Mouse (Mus musculus) MEL (cell line): ENCODE measurements around the gene Ap3b2. TPM values are rescaled to one million over a fixed set of nuclear protein-coding genes. Genes with fewer than 3 reads are reported as not detected.

Experiments used
- DNase-seq: peaks from one replicate; pipeline ENCODE4 v3.0.0; 2011; ENCODE audit warnings: low read depth, low spot score
- H3K27ac ChIP-seq: 2 replicates; pipeline ENCODE4 v1.5.1; 2012; ENCODE audit warnings: low read depth, mild to moderate bottlenecking, control low read depth, low read length, moderate library complexity; ENCODE audit not compliant: control insufficient read depth
- H3K27me3 ChIP-seq, 2 experiments: fragments of 150-350 bp in 1 of 2; sonication (generic) in 1 of 2; 2 replicates each; pipeline ENCODE4 v1.6.1; 2012; ENCODE audit warnings: low read length in 2 of 2, mild to moderate bottlenecking in 2 of 2, improper control_type of control experiment in 1 of 2, moderate library complexity in 1 of 2; ENCODE audit not compliant: insufficient read depth in 2 of 2, control insufficient read depth in 1 of 2
- H3K36me3 ChIP-seq, 2 experiments: 2 replicates each; pipeline ENCODE4 v1.6.1; 2012 to 2014; ENCODE audit warnings: low read length in 2 of 2, improper control_type of control experiment in 1 of 2, inconsistent platforms in 1 of 2, mild to moderate bottlenecking in 1 of 2; ENCODE audit not compliant: insufficient read depth in 2 of 2, control insufficient read depth in 1 of 2
- H3K4me1 ChIP-seq, 2 experiments: fragments of 150-350 bp in 1 of 2; sonication (generic) in 1 of 2; 2 replicates each; pipeline ENCODE4 v1.6.1; 2012; ENCODE audit warnings: low read length in 2 of 2, improper control_type of control experiment in 1 of 2, mild to moderate bottlenecking in 1 of 2; ENCODE audit not compliant: insufficient read depth in 2 of 2, control insufficient read depth in 1 of 2
- H3K4me3 ChIP-seq, 2 experiments: fragments of 150-350 bp in 1 of 2; sonication (generic) in 1 of 2; 2 replicates each; pipeline ENCODE4 v1.5.1; 2012; ENCODE audit warnings: low read depth in 2 of 2, low read length in 2 of 2, mild to moderate bottlenecking in 2 of 2, moderate library complexity in 2 of 2, control low read depth in 1 of 2, improper control_type of control experiment in 1 of 2; ENCODE audit not compliant: control insufficient read depth in 1 of 2, insufficient read depth in 1 of 2
- H3K79me2 ChIP-seq: 2 replicates; pipeline ENCODE4 v1.6.1; 2012; ENCODE audit warnings: mild to moderate bottlenecking, low read length, moderate library complexity; ENCODE audit not compliant: control insufficient read depth, poor library complexity, insufficient read depth
- H3K9ac ChIP-seq: 2 replicates; pipeline ENCODE4 v1.6.1; 2012; ENCODE audit warnings: low read depth, mild to moderate bottlenecking, control low read depth, low read length, moderate library complexity; ENCODE audit not compliant: control insufficient read depth, poor library complexity, severe bottlenecking
- H3K9me3 ChIP-seq: fragments of 150-350 bp; sonication (generic); replicated peaks from 2 replicates; pipeline ENCODE4 v1.6.1; 2012; ENCODE audit warnings: mild to moderate bottlenecking, low read length, improper control_type of control experiment, moderate library complexity; ENCODE audit not compliant: insufficient read depth
- BHLHE40 ChIP-seq: IDR thresholded peaks from 2 replicates; pipeline ENCODE4 v1.6.1; 2012; ENCODE audit warnings: low read depth, mild to moderate bottlenecking, inconsistent platforms, low read length, improper control_type of control experiment, borderline replicate concordance
- CHD1 ChIP-seq: IDR thresholded peaks from 2 replicates; pipeline ENCODE4 v1.6.1; 2012; ENCODE audit warnings: low read depth, mild to moderate bottlenecking, inconsistent platforms, low read length, improper control_type of control experiment
- CHD2 ChIP-seq: IDR thresholded peaks from 2 replicates; pipeline ENCODE4 v1.6.1; 2011; ENCODE audit warnings: low read length, improper control_type of control experiment
- EP300 ChIP-seq, 2 experiments: IDR thresholded peaks; 2 replicates each; pipeline ENCODE4 v1.6.1; 2011; ENCODE audit warnings: improper control_type of control experiment in 2 of 2, low read length in 2 of 2, low read depth in 1 of 2, mild to moderate bottlenecking in 1 of 2
- GATA1 ChIP-seq: IDR thresholded peaks from 2 replicates; pipeline ENCODE4 v1.6.1; 2011; ENCODE audit warnings: low read depth, low read length, improper control_type of control experiment
- HCFC1 ChIP-seq: IDR thresholded peaks from 2 replicates; pipeline ENCODE4 v1.6.1; 2012; ENCODE audit warnings: low read depth, mild to moderate bottlenecking, inconsistent platforms, low read length, improper control_type of control experiment, moderate library complexity
- JUND ChIP-seq: IDR thresholded peaks from 2 replicates; pipeline ENCODE4 v1.6.1; 2011; ENCODE audit warnings: low read depth, mild to moderate bottlenecking, improper control_type of control experiment, low read length
- MEF2A ChIP-seq: IDR thresholded peaks from 2 replicates; pipeline ENCODE4 v1.6.1; 2014; ENCODE audit warnings: low read depth, mild to moderate bottlenecking, inconsistent platforms, low read length, improper control_type of control experiment; ENCODE audit not compliant: poor library complexity, insufficient replicate concordance, severe bottlenecking; ENCODE audit errors: extremely low read depth
- MXI1 ChIP-seq: IDR thresholded peaks from 2 replicates; pipeline ENCODE4 v1.6.1; 2011; ENCODE audit warnings: mild to moderate bottlenecking, low read depth, low read length, improper control_type of control experiment
- MYB ChIP-seq: IDR thresholded peaks from 2 replicates; pipeline ENCODE4 v1.6.1; 2011; ENCODE audit warnings: mild to moderate bottlenecking, low read depth, low read length, improper control_type of control experiment
- NRF1 ChIP-seq: IDR thresholded peaks from 2 replicates; pipeline ENCODE4 v1.6.1; 2014; ENCODE audit warnings: low read depth, mild to moderate bottlenecking, inconsistent platforms, low read length, improper control_type of control experiment, moderate library complexity; ENCODE audit not compliant: poor library complexity, insufficient read depth, severe bottlenecking
- POLR2A ChIP-seq, 2 experiments: IDR thresholded peaks; 2 replicates each; pipeline ENCODE4 v1.6.1; 2011 to 2012; ENCODE audit warnings: low read length in 2 of 2, mild to moderate bottlenecking in 2 of 2, control low read depth in 1 of 2, improper control_type of control experiment in 1 of 2, low read depth in 1 of 2, moderate library complexity in 1 of 2; ENCODE audit not compliant: control insufficient read depth in 1 of 2, insufficient read depth in 1 of 2, poor library complexity in 1 of 2
- POLR2AphosphoS2 ChIP-seq: IDR thresholded peaks from 2 replicates; pipeline ENCODE4 v1.6.1; 2011; ENCODE audit warnings: low read length, improper control_type of control experiment
- POLR2AphosphoS5 ChIP-seq: IDR thresholded peaks from 2 replicates; pipeline ENCODE4 v1.6.1; 2012; ENCODE audit warnings: low read depth, borderline replicate concordance, mild to moderate bottlenecking, inconsistent platforms, low read length, moderate library complexity, mixed read lengths
- RCOR1 ChIP-seq: IDR thresholded peaks from 2 replicates; pipeline ENCODE4 v1.6.1; 2012; ENCODE audit warnings: low read depth, mild to moderate bottlenecking, inconsistent platforms, low read length, improper control_type of control experiment
- TAL1 ChIP-seq: IDR thresholded peaks from 2 replicates; pipeline ENCODE4 v1.6.1; 2012; ENCODE audit warnings: mild to moderate bottlenecking, inconsistent platforms, low read length, moderate library complexity, mixed read lengths
- TBP ChIP-seq: IDR thresholded peaks from 2 replicates; pipeline ENCODE4 v1.8.0; 2011; ENCODE audit warnings: low read depth, low read length, improper control_type of control experiment
- TCF12 ChIP-seq: IDR thresholded peaks from 2 replicates; pipeline ENCODE4 v1.6.1; 2014; ENCODE audit warnings: low read depth, mild to moderate bottlenecking, inconsistent platforms, low read length, improper control_type of control experiment, moderate library complexity
- UBTF ChIP-seq: IDR thresholded peaks from 2 replicates; pipeline ENCODE4 v1.6.1; 2012; ENCODE audit warnings: low read depth, mild to moderate bottlenecking, inconsistent platforms, low read length, improper control_type of control experiment, moderate library complexity, borderline replicate concordance; ENCODE audit not compliant: insufficient read depth
- ZKSCAN1 ChIP-seq: IDR thresholded peaks from 2 replicates; pipeline ENCODE4 v1.6.1; 2012; ENCODE audit warnings: low read depth, mild to moderate bottlenecking, inconsistent platforms, low read length, improper control_type of control experiment, moderate library complexity
- polyA plus RNA-seq, 2 experiments: library from polyadenylated mRNA; stranded (reverse) in 1 of 2; unstranded in 1 of 2; fragments of >175 nt in 1 of 2; fragments of >200 nt in 1 of 2; gene quantifications; 2 replicates each; pipeline versions ENCODE4 v1.2.1 to v1.2.4; 2012; ENCODE audit warnings: low replicate concordance in 2 of 2, low read depth in 1 of 2; ENCODE audit not compliant: insufficient read length in 2 of 2, insufficient read depth in 1 of 2, missing spikeins in 1 of 2
- total RNA-seq: library from RNA; depleted of rRNA; stranded (reverse); fragments of 300-350 nt; gene quantifications from 2 replicates; pipeline ENCODE4 v1.2.3, GENCODE M21; 2012

Ap3b2 gene
- total and polyA plus RNA-seq, 3 experiments = not detected

GRCm38 (mm10) chr7:81516154-81517030 lies 22.7 kb upstream of the Ap3b2 start:
- H3K4me1 ChIP-seq = no peaks in the 10 kb centered on the region
- H3K4me3 ChIP-seq = no peak overlapping the region
- H3K36me3 ChIP-seq = no peaks in the 10 kb centered on the region
- TF ChIP-seq POLR2AphosphoS5 (no peak), POLR2AphosphoS2 (no peak), RCOR1 (no peak), TAL1 (no peak), MEF2A (no peak), EP300 (IDR thresholded peaks at IDR 0.05; ENCODE audit: low read depth in 1 of 2, low read length in 2 of 2) (no peak), ZKSCAN1 (no peak), TBP (no peak), NRF1 (no peak)
- no peak overlapping the region for H3K9ac ChIP-seq
- no peaks in the 10 kb centered on the region for H3K79me2 ChIP-seq
- no peak overlapping the region for H3K27ac ChIP-seq
- H3K27me3 ChIP-seq = peaks cover 2 to 10% of the 10 kb centered on the region in 2 experiments
- no peak for DNase-seq
- no peaks in the 10 kb centered on the region for H3K9me3 ChIP-seq

- Histone ChIP-seq H3K27me3 (peaks cover 2 to 15% of the 10 kb centered on the region in 2 experiments), H3K27ac (no peak overlapping the region), H3K9ac (no peak overlapping the region), H3K4me3 (no peak overlapping the region), H3K4me1 (no peaks in the 10 kb centered on the region), H3K36me3 (no peaks in the 10 kb centered on the region), H3K9me3 (no peaks in the 10 kb centered on the region), H3K79me2 (no peaks in the 10 kb centered on the region)
- no peak for DNase-seq
- TF ChIP-seq EP300 (IDR thresholded peaks at IDR 0.05; ENCODE audit: low read depth in 1 of 2, low read length in 2 of 2) (no peak), TAL1 (no peak), POLR2A (IDR thresholded peaks at IDR 0.05; ENCODE audit: control insufficient read depth in 1 of 2, insufficient read depth in 1 of 2, low read depth in 1 of 2, low read length in 2 of 2, poor library complexity in 1 of 2) (no peak), TCF12 (no peak), HCFC1 (no peak), CHD1 (no peak), BHLHE40 (no peak), MYB (no peak), UBTF (no peak), POLR2AphosphoS2 (no peak), MXI1 (no peak), JUND (no peak), POLR2AphosphoS5 (no peak), GATA1 (no peak), ZKSCAN1 (no peak), CHD2 (no peak)
These were observed 21.3 kb upstream of the Ap3b2 start for GRCm38 (mm10) chr7:81514906-81515590.
